Mouse (Mus musculus): Measurements from ENCODE around the gene Cog2. TPM values are rescaled to one million over a fixed set of nuclear protein-coding genes. Genes with fewer than 3 reads are reported as not detected.

Gene Cog2
- polyA plus RNA-seq, 1 experiment: 14.2 TPM

DNA sequence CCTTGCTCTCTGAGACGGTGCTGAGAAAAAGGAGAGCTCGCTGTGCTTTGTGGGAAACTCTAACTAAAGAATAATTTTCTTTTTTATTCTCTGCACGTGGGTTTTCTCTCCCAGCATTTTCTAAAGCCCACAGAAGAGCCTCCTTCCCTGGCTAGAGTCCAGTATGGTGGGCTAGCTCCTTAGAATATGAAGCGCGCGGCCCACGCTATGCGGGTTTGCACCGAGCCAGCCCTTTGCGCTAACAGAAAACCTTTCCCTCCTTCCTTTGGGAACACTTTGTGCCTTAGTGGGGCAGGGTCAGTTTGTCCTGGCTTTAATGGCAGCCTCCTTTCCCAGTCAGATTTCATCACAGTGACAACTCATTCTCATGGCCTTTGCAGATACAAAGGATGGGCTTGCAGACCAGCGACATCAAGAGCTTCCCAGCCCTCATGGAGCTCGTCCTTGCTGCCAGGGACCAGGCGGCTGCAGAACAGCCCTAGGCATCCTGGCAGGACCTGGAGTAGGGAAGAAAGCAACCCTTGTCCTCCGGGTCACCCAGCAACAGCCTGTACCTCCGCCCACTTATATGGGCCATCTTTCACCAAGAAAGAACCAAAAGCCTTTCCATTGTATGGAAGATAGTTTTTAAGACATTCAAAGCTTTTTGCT is 30.6 kb downstream of the Cog2 start:
- Histone ChIP-seq H3K27ac (ENCODE audit: control insufficient read depth, insufficient read depth, low read depth, low read length) (no peak overlapping the region), H3K36me3 (ENCODE audit: control insufficient read depth, insufficient read depth, low read length) (peaks cover 2% of the 10 kb centered on the region; the same call in 1 of the 2 replicates), H3K4me1 (ENCODE audit: control insufficient read depth, insufficient read depth, low read length) (no peaks in the 10 kb centered on the region), H3K4me3 (ENCODE audit: control insufficient read depth, low read depth, low read length) (no peak overlapping the region), H3K27me3 (ENCODE audit: control insufficient read depth, insufficient read depth, low read length) (no peaks in the 10 kb centered on the region)
- TF ChIP-seq POLR2A (IDR thresholded peaks at IDR 0.05; ENCODE audit: control insufficient read depth, low read depth, low read length) (no peak), CTCF (IDR thresholded peaks at IDR 0.05; ENCODE audit: control insufficient read depth, insufficient read depth, insufficient replicate concordance, low read depth, low read length) (no peak)

DNA sequence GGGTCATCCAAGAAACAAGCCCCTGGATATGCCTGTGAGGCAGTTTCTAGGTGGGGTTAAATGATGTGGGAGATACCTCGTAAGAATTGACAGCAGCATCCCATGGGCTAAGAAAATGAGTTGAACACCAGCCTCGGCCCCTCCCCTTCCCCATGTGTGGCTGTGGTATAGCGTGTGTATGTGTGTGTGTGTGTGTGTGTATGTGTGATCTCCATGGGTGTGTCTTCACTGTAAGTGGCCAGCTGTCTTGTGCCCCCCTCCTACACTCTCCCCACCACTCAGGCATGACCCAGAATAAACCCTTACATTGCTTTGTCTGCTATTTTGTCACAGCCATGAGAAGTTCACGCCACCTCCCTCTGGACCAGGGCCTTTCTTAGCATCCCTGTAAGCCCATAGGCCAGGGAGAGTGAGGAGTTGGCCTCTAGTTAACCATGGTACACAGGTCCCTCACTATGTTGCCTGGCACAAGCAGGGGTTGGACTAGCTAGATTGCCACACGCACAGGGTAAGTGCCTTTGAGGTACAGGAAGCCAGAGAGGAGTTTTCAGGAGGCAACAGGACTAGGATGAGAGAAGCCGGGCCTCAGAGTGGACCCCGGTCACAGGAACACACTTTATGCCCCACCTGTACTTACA is 34.7 kb downstream of the Cog2 start:
- Histone ChIP-seq H3K4me3 (ENCODE audit: control insufficient read depth, low read depth, low read length) (no peak overlapping the region), H3K27ac (ENCODE audit: control insufficient read depth, insufficient read depth, low read depth, low read length) (no peak overlapping the region), H3K27me3 (ENCODE audit: control insufficient read depth, insufficient read depth, low read length) (no peaks in the 10 kb centered on the region), H3K4me1 (ENCODE audit: control insufficient read depth, insufficient read depth, low read length) (no peaks in the 10 kb centered on the region), H3K36me3 (ENCODE audit: control insufficient read depth, insufficient read depth, low read length) (no peaks in the 10 kb centered on the region)
- TF ChIP-seq POLR2A (IDR thresholded peaks at IDR 0.05; ENCODE audit: control insufficient read depth, low read depth, low read length) (no peak), CTCF (IDR thresholded peaks at IDR 0.05; ENCODE audit: control insufficient read depth, insufficient read depth, insufficient replicate concordance, low read depth, low read length) (no peak)

DNA sequence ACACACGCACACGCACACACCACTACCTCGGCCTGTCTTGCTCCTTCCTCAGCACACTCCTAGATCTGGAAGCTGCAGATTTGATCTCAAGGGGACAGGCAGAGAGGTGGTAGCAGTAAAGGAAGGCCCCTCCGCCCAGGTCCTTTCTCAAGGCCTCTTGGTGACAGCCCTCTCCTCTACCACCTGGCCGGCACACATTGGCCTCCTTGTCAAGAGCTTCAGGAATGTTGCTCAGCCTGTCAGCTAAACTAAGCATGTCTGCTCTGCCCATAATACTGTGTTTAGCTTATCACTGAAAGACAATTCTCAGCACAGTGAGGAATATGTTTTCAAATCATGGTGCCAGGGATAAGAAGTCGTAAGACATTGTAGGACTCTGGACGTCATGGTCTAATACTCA is 35.6 kb downstream of the Cog2 start:
- Histone ChIP-seq H3K36me3 (ENCODE audit: control insufficient read depth, insufficient read depth, low read length) (no peaks in the 10 kb centered on the region), H3K4me3 (ENCODE audit: control insufficient read depth, low read depth, low read length) (no peak overlapping the region), H3K27me3 (ENCODE audit: control insufficient read depth, insufficient read depth, low read length) (no peaks in the 10 kb centered on the region), H3K4me1 (ENCODE audit: control insufficient read depth, insufficient read depth, low read length) (no peaks in the 10 kb centered on the region), H3K27ac (ENCODE audit: control insufficient read depth, insufficient read depth, low read depth, low read length) (no peak overlapping the region)
- no peak for TF ChIP-seq CTCF (IDR thresholded peaks at IDR 0.05; ENCODE audit: control insufficient read depth, insufficient read depth, insufficient replicate concordance, low read depth, low read length)
- TF ChIP-seq POLR2A (IDR thresholded peaks at IDR 0.05; ENCODE audit: control insufficient read depth, low read depth, low read length): no peak

DNA sequence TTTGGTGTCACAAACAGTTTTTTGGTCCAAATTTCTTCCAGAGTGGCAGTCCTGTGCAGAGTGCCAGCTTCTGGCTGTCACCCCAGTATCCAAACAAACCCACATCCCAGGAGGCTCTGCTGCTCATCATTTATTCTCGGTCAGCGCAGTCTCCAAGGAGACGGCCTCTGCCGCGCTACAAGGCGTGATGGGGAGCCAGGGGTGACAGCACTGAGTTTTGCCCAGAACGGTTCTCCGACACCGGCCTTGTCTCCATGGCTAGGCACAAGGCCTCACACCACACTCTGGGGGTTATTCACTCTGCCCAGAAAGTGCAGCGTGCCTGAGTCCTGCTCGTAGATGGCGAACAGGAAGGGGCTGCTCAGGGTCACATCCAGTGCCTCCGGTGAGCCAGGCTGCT is 36.1 kb downstream of the Cog2 start:
- no peaks in the 10 kb centered on the region for H3K27me3 ChIP-seq (ENCODE audit: control insufficient read depth, insufficient read depth, low read length)
- no peak overlapping the region for H3K27ac ChIP-seq (ENCODE audit: control insufficient read depth, insufficient read depth, low read depth, low read length)
- no peak for TF ChIP-seq POLR2A (IDR thresholded peaks at IDR 0.05; ENCODE audit: control insufficient read depth, low read depth, low read length)
- no peak for TF ChIP-seq CTCF (IDR thresholded peaks at IDR 0.05; ENCODE audit: control insufficient read depth, insufficient read depth, insufficient replicate concordance, low read depth, low read length)
- H3K4me3 ChIP-seq (ENCODE audit: control insufficient read depth, low read depth, low read length): no peak overlapping the region
- H3K4me1 ChIP-seq (ENCODE audit: control insufficient read depth, insufficient read depth, low read length): no peaks in the 10 kb centered on the region
- H3K36me3 ChIP-seq (ENCODE audit: control insufficient read depth, insufficient read depth, low read length): no peaks in the 10 kb centered on the region

DNA sequence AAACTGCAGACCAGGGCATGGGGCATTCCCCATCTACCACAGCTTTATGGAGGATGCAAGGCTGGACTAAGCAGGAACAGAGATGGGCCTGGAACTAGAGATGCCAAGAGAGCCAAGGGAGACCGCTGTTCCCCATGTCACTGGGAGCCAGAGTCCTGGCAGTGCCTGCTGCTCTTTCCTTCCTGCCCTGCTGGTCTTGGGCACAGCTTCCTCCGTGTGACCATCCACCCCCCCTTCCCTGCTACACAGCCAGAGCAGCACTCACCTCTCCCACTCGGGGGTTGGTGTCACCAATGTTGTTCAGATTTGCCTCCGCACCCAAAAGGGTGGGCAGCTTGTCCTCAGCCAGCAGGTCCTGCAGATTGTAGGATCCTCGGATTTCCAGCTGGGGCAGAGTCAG is 36.9 kb downstream of the Cog2 start:
- Histone ChIP-seq H3K4me1 (ENCODE audit: control insufficient read depth, insufficient read depth, low read length) (no peaks in the 10 kb centered on the region; the same call in 1 of the 2 replicates), H3K27ac (ENCODE audit: control insufficient read depth, insufficient read depth, low read depth, low read length) (no peak overlapping the region), H3K4me3 (ENCODE audit: control insufficient read depth, low read depth, low read length) (no peak overlapping the region), H3K27me3 (ENCODE audit: control insufficient read depth, insufficient read depth, low read length) (no peaks in the 10 kb centered on the region), H3K36me3 (ENCODE audit: control insufficient read depth, insufficient read depth, low read length) (no peaks in the 10 kb centered on the region)
- TF ChIP-seq POLR2A (IDR thresholded peaks at IDR 0.05; ENCODE audit: control insufficient read depth, low read depth, low read length) (no peak), CTCF (IDR thresholded peaks at IDR 0.05; ENCODE audit: control insufficient read depth, insufficient read depth, insufficient replicate concordance, low read depth, low read length) (no peak)

DNA sequence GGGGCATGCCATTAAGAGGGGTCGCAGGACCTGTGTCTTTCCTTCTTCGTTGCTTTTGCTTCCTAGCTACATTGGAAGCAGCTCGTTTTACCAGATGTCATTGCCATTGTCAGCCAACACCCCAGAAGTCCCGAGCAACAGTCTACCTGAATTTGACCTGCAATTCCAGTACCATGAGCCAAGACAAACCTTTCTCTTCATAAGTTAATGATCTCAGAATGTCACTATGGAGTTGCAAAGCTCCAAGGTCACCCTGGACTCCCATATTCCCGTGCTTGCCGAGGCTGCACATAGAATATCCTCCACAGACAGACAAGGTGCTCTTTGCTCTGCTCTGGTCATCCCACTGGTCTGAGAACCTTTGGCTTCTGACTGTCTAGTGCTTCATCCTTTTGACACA is 46.6 kb downstream of the Cog2 start:
- Histone ChIP-seq H3K36me3 (ENCODE audit: control insufficient read depth, insufficient read depth, low read length) (no peaks in the 10 kb centered on the region), H3K4me1 (ENCODE audit: control insufficient read depth, insufficient read depth, low read length) (no peaks in the 10 kb centered on the region), H3K4me3 (ENCODE audit: control insufficient read depth, low read depth, low read length) (no peak overlapping the region), H3K27ac (ENCODE audit: control insufficient read depth, insufficient read depth, low read depth, low read length) (no peak overlapping the region), H3K27me3 (ENCODE audit: control insufficient read depth, insufficient read depth, low read length) (no peaks in the 10 kb centered on the region)
- no peak for TF ChIP-seq POLR2A (IDR thresholded peaks at IDR 0.05; ENCODE audit: control insufficient read depth, low read depth, low read length)
- no peak for TF ChIP-seq CTCF (IDR thresholded peaks at IDR 0.05; ENCODE audit: control insufficient read depth, insufficient read depth, insufficient replicate concordance, low read depth, low read length)

DNA sequence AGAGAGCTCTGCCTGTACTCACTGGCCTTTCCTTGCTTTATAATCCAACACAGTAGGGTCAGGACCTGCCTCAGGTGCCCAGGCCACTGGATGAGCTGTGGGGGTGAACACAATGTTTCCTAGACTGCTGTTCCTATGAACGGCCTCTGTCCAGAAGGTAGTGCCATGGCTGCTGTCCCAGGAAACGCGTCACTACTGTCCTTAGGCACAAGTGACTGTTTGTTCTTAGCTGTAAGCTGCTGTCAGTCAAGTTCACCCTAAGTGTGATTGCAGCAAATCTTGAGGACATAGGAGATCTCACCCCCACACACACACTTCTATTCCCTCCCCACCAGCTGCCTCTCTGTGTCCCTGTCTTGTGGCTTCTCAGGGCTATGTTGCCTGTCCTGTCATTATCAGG is 47.0 kb downstream of the Cog2 start:
- H3K27me3 ChIP-seq (ENCODE audit: control insufficient read depth, insufficient read depth, low read length): no peaks in the 10 kb centered on the region
- H3K4me3 ChIP-seq (ENCODE audit: control insufficient read depth, low read depth, low read length): no peak overlapping the region
- TF ChIP-seq CTCF (IDR thresholded peaks at IDR 0.05; ENCODE audit: control insufficient read depth, insufficient read depth, insufficient replicate concordance, low read depth, low read length) (no peak), POLR2A (IDR thresholded peaks at IDR 0.05; ENCODE audit: control insufficient read depth, low read depth, low read length) (no peak)
- no peak overlapping the region for H3K27ac ChIP-seq (ENCODE audit: control insufficient read depth, insufficient read depth, low read depth, low read length)
- no peaks in the 10 kb centered on the region for H3K4me1 ChIP-seq (ENCODE audit: control insufficient read depth, insufficient read depth, low read length)
- H3K36me3 ChIP-seq (ENCODE audit: control insufficient read depth, insufficient read depth, low read length): no peaks in the 10 kb centered on the region
